Mouse (Mus musculus) stomach, adult 2 months (tissue): ENCODE results near the gene Romo1. TPM values are rescaled to one million over a fixed set of nuclear protein-coding genes. Genes with fewer than 3 reads are reported as not detected.

Source experiments
- polyA plus RNA-seq: library from polyadenylated mRNA; depleted of rRNA; stranded (reverse); fragments of >200 nt; gene quantifications from 2 replicates; pipeline ENCODE4 v1.2.3, GENCODE M21; 2012; rRNA removed

Romo1 gene
- 122 and 216 TPM in 2 replicates for polyA plus RNA-seq

GRCm38 (mm10) chr2:156143953-156144724 is at the start of gene Romo1, which contains the start of gene Nfs1:
Gene Romo1 (plus strand): TSS chr2:156144039.
Gene Nfs1 (minus strand): TSS chr2:156144186.

GRCm38 (mm10) chr2:156111358-156112079 is 32.3 kb upstream of the Romo1 start, which contains the start of the genes Cpne1 and Rbm12:
Gene Cpne1 (minus strand): TSS chr2:156111965.
Gene Rbm12 (minus strand): TSS chr2:156111978.

GRCm38 (mm10) chr2:156126992-156127391 is 16.8 kb upstream of the Romo1 start, which contains the start of gene Gm28036:
Gene Gm28036 (minus strand): TSS chr2:156127092.

GRCm38 (mm10) chr2:156180094-156180821 is 36.4 kb downstream of the Romo1 start, which contains the start of gene Rbm39:
Gene Rbm39 (minus strand): TSS chr2:156180238.

Other genes with a start within 250 kb of the Romo1 start
- 4.6 and 7.1 TPM in 2 replicates for gene Uqcc1, start 213.7 kb upstream of the Romo1 start, polyA plus RNA-seq
- gene Gm15557, start 203.3 kb upstream of the Romo1 start, polyA plus RNA-seq: not detected in 2 replicates
- 0.39 and 0.54 TPM in 2 replicates for gene Gdf5, start 198.7 kb upstream of the Romo1 start, polyA plus RNA-seq
- gene Cep250, start 187.6 kb upstream of the Romo1 start, polyA plus RNA-seq: 1.7 and 1.9 TPM in 2 replicates
- gene 6430550D23Rik, start 136.1 kb upstream of the Romo1 start, polyA plus RNA-seq: 0.34 and 0.77 TPM in 2 replicates
- 112 and 123 TPM in 2 replicates for gene Ergic3, start 136.0 kb upstream of the Romo1 start, polyA plus RNA-seq
- gene Fer1l4, start 91.1 kb upstream of the Romo1 start, polyA plus RNA-seq: 52.4 and 63.6 TPM in 2 replicates
- gene Spag4, start 78.9 kb upstream of the Romo1 start, polyA plus RNA-seq: 2.2 and 2.8 TPM in 2 replicates
- 27.6 and 30.8 TPM in 2 replicates for gene Cpne1, start 32.1 kb upstream of the Romo1 start, polyA plus RNA-seq
- 1.9 and 2.9 TPM in 2 replicates for gene Rbm12, start 32.1 kb upstream of the Romo1 start, polyA plus RNA-seq
- 0.05 TPM in 1 of 2 replicates, not detected in the other for gene Gm28036, start 16.9 kb upstream of the Romo1 start, polyA plus RNA-seq
- 27.7 and 34.3 TPM in 2 replicates for gene Nfs1, start 147 bp downstream of the Romo1 start, polyA plus RNA-seq
- 18.8 and 20.8 TPM in 2 replicates for gene Rbm39, start 36.2 kb downstream of the Romo1 start, polyA plus RNA-seq
- 2.2 and 3.5 TPM in 2 replicates for gene Phf20, start 52.4 kb downstream of the Romo1 start, polyA plus RNA-seq
- gene Cnbd2, start 168.3 kb downstream of the Romo1 start, polyA plus RNA-seq: 0.14 and 0.21 TPM in 2 replicates
- gene Scand1, start 168.7 kb downstream of the Romo1 start, polyA plus RNA-seq: 195 and 589 TPM in 2 replicates